Mouse (Mus musculus): ENCODE measurements around the gene Ppp4c. TPM values are rescaled to one million over a fixed set of nuclear protein-coding genes. Genes with fewer than 3 reads are reported as not detected.

Gene Ppp4c
- polyA plus RNA-seq, 1 experiment = 184 TPM

GRCm38 (mm10) chr7:126736122-126736521 is 56.2 kb downstream of the Ppp4c start:
- WGBS = 81% methylated on average over 8 of the region's 8 CpGs
- Histone ChIP-seq H3K4me1 (ENCODE audit: control insufficient read depth, insufficient read depth, insufficient read length) (no peaks in the 10 kb centered on the region), H3K4me3 (ENCODE audit: extremely low read depth, insufficient read depth, insufficient read length) (no peak overlapping the region), H3K27me3 (ENCODE audit: control insufficient read depth, insufficient read depth, low read length) (no peaks in the 10 kb centered on the region), H3K36me3 (ENCODE audit: control insufficient read depth, insufficient read depth, low read length) (no peaks in the 10 kb centered on the region), H3K27ac (ENCODE audit: insufficient read depth, low read length) (no peak overlapping the region)
- no peak for TF ChIP-seq CTCF (IDR thresholded peaks at IDR 0.05; ENCODE audit: extremely low read depth, insufficient read depth, insufficient read length, insufficient replicate concordance)
- TF ChIP-seq POLR2A (IDR thresholded peaks at IDR 0.05; ENCODE audit: low read depth, low read length) = no peak
- no peak for DNase-seq (ENCODE audit: low read depth in 1 of 2, low spot score in 2 of 2)

Other genes starting within 250 kb of the Ppp4c start
- gene Eif3c, start 226.1 kb downstream of the Ppp4c start, polyA plus RNA-seq (2012; rRNA removed) = 61.0 and 64.7 TPM in 2 replicates
- gene Apobr, start 207.6 kb downstream of the Ppp4c start, polyA plus RNA-seq (2012; rRNA removed) = 13.6 and 15.8 TPM in 2 replicates
- 105 and 118 TPM in 2 replicates for gene Cln3, start 206.7 kb downstream of the Ppp4c start, polyA plus RNA-seq (2012; rRNA removed)
- gene Il27, start 197.6 kb downstream of the Ppp4c start, polyA plus RNA-seq (2012; rRNA removed) = 0.79 and 1.5 TPM in 2 replicates
- gene Nupr1, start 161.6 kb downstream of the Ppp4c start, polyA plus RNA-seq (2012; rRNA removed) = 28.8 and 42.3 TPM in 2 replicates
- 31.4 and 32.3 TPM in 2 replicates for gene Sgf29, start 143.2 kb downstream of the Ppp4c start, polyA plus RNA-seq (2012; rRNA removed)
- gene Sult1a1, start 116.1 kb downstream of the Ppp4c start, polyA plus RNA-seq (2012; rRNA removed) = 10.5 and 12.9 TPM in 2 replicates
- gene Bola2, start 97.1 kb downstream of the Ppp4c start, polyA plus RNA-seq (2012; rRNA removed) = 37.4 and 51.8 TPM in 2 replicates
- gene Slx1b, start 96.7 kb downstream of the Ppp4c start, polyA plus RNA-seq (2012; rRNA removed) = 13.2 and 19.5 TPM in 2 replicates
- gene Coro1a, start 84.7 kb downstream of the Ppp4c start, polyA plus RNA-seq (2012; rRNA removed) = 1,755 and 1,932 TPM in 2 replicates
- gene Mapk3, start 32.9 kb downstream of the Ppp4c start, polyA plus RNA-seq (2012; rRNA removed) = 97.0 and 108 TPM in 2 replicates
- gene Gdpd3, start 26.2 kb downstream of the Ppp4c start, polyA plus RNA-seq (2012; rRNA removed) = 7.7 and 62.7 TPM in 2 replicates
- gene Ypel3, start 15.5 kb downstream of the Ppp4c start, polyA plus RNA-seq (2012; rRNA removed) = 393 and 605 TPM in 2 replicates
- 16.6 and 17.9 TPM in 2 replicates for gene Tbx6, start 11.0 kb downstream of the Ppp4c start, polyA plus RNA-seq (2012; rRNA removed)
- gene Fam57b, start 5.2 kb upstream of the Ppp4c start, polyA plus RNA-seq (2012; rRNA removed) = 0.30 and 0.62 TPM in 2 replicates
- gene 4930451I11Rik, start 39.1 kb upstream of the Ppp4c start, polyA plus RNA-seq (2012; rRNA removed) = not detected in 2 replicates
- not detected in 2 replicates for gene Doc2a, start 54.9 kb upstream of the Ppp4c start, polyA plus RNA-seq (2012; rRNA removed)
- 7.4 and 8.6 TPM in 2 replicates for gene Hirip3, start 69.5 kb upstream of the Ppp4c start, polyA plus RNA-seq (2012; rRNA removed)
- gene Ino80e, start 69.9 kb upstream of the Ppp4c start, polyA plus RNA-seq (2012; rRNA removed) = 40.1 and 56.0 TPM in 2 replicates
- 97.0 and 109 TPM in 2 replicates for gene Taok2, start 92.2 kb upstream of the Ppp4c start, polyA plus RNA-seq (2012; rRNA removed)
- gene Tmem219, start 130.4 kb upstream of the Ppp4c start, polyA plus RNA-seq (2012; rRNA removed) = 81.7 and 94.0 TPM in 2 replicates
- gene Kctd13, start 136.4 kb upstream of the Ppp4c start, polyA plus RNA-seq (2012; rRNA removed) = 21.5 and 29.9 TPM in 2 replicates
- gene Asphd1, start 157.1 kb upstream of the Ppp4c start, polyA plus RNA-seq (2012; rRNA removed) = not detected in 2 replicates
- 2.4 and 2.9 TPM in 2 replicates for gene Sez6l2, start 158.1 kb upstream of the Ppp4c start, polyA plus RNA-seq (2012; rRNA removed)
- 154 and 201 TPM in 2 replicates for gene Cdipt, start 183.4 kb upstream of the Ppp4c start, polyA plus RNA-seq (2012; rRNA removed)
- 0.59 and 0.71 TPM in 2 replicates for gene Cdiptos, start 183.6 kb upstream of the Ppp4c start, polyA plus RNA-seq (2012; rRNA removed)
- 63.3 and 80.9 TPM in 2 replicates for gene Mvp, start 222.1 kb upstream of the Ppp4c start, polyA plus RNA-seq (2012; rRNA removed)
- 0.48 and 2.5 TPM in 2 replicates for gene Pagr1b, start 224.0 kb upstream of the Ppp4c start, polyA plus RNA-seq (2012; rRNA removed)
- gene Pagr1a, start 224.9 kb upstream of the Ppp4c start, polyA plus RNA-seq (2012; rRNA removed) = 3.1 and 3.3 TPM in 2 replicates
- gene Gm42742, start 228.6 kb upstream of the Ppp4c start, polyA plus RNA-seq (2012; rRNA removed) = 27.8 and 31.8 TPM in 2 replicates
- 5.8 and 6.5 TPM in 2 replicates for gene Prrt2, start 228.7 kb upstream of the Ppp4c start, polyA plus RNA-seq (2012; rRNA removed)
- 215 and 345 TPM in 2 replicates for gene Maz, start 234.5 kb upstream of the Ppp4c start, polyA plus RNA-seq (2012; rRNA removed)
- 6.3 and 8.2 TPM in 2 replicates for gene Kif22, start 250.0 kb upstream of the Ppp4c start, polyA plus RNA-seq (2012; rRNA removed)

Data from spleen, adult 2 months (tissue).